Mouse (Mus musculus) c-Kit-negative CD71-positive TER-119-positive erythroid progenitor cells, embryonic 14.5 days (primary cell): ENCODE results near the gene G6pdx.

Experiments
- DNase-seq: peaks from one replicate; pipeline ENCODE4 v3.0.0-alpha.2; 2013; ENCODE audit warnings: low read depth, low spot score

Gene G6pdx

DNA sequence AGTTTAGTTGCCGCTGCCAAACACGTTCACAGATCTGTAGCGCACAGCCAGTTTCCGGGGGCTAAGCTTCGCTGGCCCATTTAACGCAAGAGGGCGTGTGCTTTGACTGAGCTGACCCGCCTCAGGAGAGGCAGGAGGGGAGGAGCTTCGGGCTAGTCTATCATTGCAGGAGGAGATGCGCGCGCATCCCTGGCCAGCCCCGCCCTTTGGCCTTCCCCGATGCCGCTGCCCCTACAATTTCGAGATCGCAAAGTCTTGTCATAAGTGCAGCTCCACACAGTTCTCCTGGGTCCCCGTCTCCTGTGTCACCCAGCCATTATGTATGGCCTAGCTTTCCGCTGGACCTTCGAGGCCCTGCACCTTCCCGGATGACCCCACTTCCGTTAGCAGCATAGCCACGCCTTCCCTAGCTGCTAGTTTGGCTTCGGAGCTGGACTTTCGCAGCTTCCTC, at the start of gene G6pdx:
TSS of gene G6pdx (minus strand) at position 369 of the 451 bp plus-strand sequence.
- DNase-seq, result peak; percentile 83

DNA sequence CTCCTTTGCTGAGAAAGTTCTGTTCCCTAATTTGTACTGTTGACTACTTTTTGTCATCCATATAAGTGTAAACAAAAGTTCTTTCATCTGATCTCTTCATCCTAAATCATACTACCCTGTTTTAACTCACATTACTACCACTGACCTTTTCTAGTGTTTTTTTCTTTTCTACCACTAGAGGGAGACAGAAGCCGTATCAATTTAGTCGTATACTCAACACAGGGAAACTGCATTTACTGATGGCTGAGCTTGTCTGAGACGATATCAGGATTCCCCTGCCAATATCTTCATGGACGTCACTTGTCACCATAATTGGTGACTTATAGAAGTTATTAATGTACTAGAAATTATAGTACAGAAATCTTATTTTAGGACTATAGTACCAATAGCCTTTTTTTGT, 23.8 kb upstream of the G6pdx start:
- DNase-seq, result peak; percentile 20

DNA sequence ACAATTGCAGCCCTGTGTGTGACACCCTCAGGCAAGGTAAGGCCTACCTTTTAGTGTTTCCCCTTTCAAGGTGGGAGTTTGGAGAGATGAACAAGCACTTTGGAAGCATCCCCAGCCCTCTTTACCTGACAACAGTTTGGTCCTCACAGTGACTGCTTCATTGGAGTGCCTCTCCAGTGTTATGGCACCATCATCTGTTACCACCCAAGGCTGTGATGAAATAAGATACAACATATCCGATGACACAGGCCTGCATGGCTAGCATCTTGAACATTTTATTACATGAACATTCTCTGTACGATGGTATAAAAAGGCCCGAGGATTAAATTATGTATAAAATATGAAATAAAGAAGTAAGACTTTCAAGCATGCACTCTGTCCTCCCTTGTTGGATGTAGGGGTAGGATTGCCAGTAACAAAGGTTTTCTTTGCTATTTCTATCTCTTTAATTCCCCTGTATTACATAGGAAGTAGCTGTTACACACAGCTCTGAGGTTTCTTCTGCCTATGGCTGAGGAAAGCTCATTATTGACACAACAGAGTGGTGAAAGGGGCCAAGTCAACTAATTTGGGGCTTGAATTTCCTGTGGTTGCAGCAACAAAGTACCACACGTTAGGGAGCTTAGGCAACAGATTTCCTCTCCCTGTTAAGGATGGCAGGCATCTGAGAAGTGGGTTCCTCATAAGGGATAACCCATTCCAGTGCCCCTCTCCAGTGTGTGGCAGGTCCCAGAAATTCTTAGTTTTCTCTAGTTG, 22.3 kb upstream of the G6pdx start:
- no peak for DNase-seq

DNA sequence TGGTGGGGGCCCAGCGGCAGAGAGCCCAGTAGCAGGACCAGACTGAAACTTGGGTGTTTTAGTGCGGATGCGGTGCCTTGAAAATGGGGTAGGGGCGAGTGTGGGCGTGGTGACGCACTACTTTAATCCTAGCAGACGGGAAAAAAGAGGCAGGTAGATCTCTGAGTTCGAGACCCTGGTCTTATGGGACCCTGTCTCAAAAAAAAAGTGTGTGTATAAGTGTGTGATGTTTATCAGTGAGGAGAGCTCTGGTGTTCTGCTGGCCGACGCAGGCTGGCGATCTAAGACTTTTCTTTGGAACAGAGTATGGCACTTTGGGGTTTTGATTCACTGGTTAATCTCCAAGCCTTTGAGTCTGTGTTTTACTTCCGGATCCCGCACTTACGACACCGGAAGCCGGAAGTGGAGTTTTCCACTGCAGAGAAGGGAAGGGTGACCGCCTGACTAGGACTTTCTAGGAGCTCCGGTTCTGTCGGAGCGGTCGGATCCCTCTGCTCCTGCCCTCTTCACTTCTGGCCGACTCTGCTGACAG, 362 bp upstream of the G6pdx start:
- peak; percentile 63 for DNase-seq

DNA sequence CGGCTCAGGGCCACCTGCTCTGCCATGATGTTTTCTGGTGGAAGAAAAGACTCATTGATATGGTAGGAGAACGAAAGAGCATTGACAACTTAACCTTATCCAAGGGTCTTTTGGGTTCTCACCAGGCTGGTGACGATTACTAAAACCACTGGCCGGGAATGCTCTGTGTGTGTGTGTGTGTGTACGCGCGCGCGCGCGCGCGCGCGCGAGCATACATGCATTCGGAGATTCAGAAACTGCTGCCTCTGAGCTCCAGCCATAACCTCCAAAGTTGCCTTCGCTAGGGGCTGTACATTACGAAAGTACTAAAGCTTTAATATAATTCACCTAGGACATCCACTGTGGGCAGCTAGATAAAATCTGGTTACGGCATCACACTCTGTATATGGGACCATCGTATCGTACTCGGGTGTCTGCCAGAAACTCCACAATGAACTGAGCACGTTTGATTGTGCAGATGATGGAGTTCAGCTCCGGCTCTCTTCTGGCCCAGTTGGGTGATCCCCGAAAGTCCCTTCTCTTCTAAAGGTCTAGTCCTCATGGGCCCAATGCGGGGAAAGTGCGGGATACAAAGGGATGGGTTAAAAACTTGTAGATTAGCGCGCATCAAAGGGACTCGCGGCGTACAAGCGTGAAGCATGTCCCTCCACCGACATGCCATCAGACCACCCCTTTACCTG, 708 bp downstream of the G6pdx start:
- DNase-seq, result no peak

DNA sequence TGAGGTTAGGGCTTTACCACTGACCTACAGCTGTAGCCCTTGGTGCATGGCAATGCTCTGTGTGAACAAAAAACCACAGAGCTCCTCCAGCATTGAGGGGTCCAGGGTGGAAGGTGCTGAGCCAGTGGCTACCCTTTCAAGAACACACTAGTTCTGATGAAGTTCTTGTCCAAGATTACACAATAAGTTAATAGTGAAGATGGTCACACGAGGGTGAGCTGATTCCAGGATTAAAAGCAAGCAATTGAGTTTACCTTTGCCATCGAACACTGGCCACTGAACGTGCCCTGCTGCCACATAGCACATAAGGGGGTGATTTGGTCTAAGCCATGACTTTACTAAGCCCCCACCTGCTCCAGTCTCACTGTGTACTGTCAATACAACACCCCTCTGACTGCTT, 1.9 kb downstream of the G6pdx start:
- no peak for DNase-seq

DNA sequence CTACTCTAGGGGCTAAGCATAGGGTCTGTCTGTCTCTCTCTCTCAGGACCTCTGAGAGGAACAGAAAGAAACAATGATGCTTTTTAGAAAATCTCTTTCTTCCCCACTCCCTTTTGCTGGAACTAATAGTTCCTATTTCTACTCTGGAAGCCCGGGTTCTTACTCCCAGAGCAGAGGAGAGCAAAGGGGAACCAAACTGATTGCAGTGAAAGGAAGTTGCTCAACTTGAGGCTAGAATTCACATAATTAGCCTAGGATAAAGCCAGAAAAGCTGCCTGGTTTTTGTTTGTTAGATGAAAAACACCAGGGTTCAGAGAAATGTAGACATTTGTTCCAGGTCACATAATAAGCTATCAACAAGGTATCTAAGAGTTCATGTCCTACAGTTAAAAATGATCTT, 2.7 kb downstream of the G6pdx start:
- DNase-seq, result no peak

DNA sequence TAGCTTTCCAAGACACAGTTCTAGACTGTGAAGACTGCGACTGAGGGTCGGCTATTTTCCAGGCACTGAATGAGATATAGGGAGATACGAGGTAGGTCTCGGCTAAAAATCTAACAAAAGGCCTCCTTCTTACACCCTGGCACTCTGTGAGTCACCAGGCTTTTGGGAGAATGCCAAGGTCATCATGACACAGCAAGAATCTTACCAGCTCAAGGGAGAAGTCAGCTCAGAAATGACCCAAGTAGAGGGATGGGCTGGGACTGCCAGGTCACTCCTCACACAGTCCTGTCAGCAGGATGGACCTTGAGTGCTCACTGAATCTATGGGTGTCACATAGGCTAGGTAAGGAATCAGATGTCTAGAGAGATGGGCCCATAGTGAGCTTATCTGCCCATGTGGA, 3.8 kb downstream of the G6pdx start:
- peak; percentile 85 for DNase-seq

DNA sequence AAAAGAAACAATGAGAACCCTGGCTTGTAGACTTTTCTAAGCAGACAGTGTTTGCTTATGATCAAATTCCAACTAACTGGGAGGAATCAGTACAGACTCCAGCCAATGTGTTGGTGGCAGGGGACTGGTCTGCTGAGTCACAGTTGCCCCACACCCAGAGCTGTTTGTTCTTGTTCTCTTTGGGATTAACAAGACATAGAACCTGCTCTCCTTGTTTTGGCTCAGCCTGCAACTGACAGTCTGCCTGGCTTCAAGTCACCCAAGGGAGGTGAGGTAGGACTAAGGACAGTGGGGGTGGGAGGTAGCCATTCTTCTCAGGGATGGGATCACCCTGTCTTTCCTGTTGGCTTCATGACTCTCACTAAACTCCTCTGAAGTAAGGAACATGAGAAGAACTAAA, 4.6 kb downstream of the G6pdx start:
- peak; percentile 39 for DNase-seq

DNA sequence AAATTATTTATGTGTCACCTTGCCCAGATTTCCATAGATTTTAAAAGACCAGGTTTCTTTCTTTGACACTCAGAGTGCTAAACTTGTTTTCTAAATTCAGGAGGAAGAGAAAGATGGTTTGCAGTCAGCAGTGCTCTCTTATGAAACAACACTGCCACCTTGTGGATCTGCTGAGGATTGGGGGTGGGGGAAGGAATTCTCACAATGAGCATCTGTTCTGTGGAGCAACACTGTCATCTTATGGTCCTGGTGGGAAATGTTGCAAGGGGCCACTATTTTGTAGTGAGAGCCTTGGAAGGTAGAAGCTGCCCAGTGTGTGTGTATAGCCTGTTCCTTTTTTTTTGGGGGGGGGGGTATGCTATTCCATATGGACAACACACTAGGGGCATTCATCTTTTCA, 15.6 kb downstream of the G6pdx start:
- peak; percentile 50 for DNase-seq

DNA sequence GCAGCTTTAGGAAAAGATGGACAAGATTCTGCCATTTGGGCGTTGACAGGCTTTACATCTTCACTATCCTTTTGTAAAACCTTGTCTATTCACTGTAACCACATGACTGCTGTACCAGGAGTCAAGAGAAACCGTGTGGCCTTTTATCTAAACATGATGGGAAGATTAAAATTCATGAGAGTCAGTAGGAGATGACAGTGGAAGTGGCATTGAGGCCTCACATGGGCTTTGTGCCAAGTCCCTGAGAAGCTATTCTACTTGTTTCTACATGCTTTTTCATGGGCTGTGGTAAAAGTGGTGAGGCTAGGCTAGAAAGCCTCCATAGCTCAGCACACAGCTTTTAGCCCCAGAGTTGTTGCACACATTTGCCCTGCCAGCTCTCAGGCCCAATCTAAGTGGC, 20.7 kb downstream of the G6pdx start:
- no peak for DNase-seq

DNA sequence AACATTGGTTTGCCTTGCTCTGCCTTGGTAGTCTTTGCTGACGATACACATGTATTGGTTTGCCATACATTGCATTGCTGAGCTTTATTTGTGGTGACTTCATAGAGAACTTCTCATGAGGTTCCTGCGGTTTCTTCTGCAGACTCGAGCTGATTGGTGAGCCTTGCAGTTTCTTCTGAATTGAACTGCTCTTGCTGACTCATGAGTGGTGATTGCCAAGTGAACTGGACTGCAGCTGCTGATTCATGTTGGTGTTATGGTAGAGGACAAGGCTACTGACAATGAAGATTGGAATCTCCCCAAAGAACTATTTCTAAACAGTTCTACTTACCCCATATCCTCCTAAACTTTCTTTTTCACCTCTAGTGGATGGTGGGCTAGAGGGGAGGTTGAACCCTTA, 28.9 kb downstream of the G6pdx start:
- no peak for DNase-seq

DNA sequence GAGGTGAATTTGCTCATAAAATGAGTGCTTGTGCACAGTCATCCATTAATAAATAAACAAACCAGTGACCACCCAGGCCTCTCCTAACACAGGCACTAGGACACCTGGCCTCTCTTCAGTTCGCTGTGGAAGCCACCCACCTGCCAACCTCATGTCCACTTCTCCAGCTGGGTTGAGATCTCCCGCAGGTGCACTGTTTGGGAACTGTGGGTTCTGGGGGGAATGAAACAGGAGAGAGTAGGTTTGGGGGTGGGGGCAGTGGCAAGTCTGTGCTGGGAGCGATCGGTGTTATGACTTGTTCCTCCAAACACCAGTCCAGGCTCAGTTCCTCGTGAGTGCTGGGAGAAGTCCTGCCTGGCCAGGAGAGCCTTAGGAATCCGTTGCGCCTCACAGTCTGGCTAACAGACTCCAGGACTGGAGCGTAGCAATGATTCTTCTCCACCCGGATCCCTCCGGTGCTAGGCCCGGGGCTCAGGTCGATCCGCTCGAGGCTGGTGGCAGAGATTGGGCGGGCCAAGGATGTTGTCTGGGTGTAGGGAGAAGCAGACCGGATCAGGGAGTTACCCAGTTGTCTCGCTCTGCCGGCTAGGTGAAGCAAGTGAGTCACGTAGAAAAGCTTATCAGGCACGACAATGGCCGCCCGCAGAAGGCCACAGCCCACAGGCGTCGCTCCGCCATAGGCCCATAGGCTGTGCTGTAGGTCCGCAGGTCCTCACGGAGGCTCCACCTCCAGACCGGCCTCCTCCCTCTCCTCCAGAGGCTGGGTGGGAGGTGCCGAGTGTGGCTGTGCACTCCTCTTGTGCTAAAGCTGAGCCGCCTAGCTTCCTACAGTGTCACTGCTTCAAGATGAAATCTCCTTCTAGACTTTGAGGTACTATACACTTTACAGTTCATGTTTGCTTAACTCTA, 36.2 kb downstream of the G6pdx start, which contains the start of the genes Fam3a and Ikbkg:
TSS of gene Fam3a (minus strand) at position 738 of the 909 bp plus-strand sequence.
TSS of gene Ikbkg (plus strand) at position 756 of the 909 bp plus-strand sequence.
- peak; percentile 70 for DNase-seq

DNA sequence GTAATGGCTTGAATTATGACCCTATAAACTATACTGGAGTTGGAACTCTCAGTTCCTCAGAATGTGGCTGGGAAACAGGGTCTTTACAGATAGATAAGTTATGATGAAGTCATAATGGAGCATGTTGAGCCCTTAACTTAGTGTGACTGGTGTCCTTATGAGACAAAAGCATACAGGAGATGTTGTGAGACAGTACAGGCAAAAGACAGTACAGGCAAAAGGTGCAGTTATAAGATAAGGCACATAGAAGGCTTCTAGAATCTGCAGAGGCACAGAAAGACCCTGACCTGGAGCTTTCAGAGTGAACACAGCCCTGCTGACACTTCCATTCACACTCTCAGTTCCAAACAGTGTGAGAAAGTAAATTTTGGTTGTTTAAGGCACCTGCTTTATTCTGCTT, 40.8 kb downstream of the G6pdx start:
- no peak for DNase-seq

DNA sequence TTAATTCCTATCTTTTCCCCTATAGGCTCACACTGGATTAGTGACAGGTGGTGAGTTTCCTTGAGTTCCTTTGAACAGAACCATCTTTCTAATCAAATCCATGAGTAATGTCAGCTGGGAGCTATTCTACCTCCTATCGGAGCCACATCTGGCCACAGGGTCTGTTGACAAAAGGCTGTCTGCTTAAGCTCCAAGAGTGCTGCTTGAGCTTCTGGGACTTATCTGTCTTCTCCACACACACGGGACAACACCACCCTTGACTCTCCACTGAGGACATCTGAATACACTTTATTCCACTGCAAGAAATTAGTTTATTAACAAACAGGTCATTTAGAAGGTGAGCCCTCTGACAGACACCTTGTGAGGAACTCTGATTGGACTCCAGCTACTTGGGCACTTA, 44.5 kb downstream of the G6pdx start:
- DNase-seq, result no peak

DNA sequence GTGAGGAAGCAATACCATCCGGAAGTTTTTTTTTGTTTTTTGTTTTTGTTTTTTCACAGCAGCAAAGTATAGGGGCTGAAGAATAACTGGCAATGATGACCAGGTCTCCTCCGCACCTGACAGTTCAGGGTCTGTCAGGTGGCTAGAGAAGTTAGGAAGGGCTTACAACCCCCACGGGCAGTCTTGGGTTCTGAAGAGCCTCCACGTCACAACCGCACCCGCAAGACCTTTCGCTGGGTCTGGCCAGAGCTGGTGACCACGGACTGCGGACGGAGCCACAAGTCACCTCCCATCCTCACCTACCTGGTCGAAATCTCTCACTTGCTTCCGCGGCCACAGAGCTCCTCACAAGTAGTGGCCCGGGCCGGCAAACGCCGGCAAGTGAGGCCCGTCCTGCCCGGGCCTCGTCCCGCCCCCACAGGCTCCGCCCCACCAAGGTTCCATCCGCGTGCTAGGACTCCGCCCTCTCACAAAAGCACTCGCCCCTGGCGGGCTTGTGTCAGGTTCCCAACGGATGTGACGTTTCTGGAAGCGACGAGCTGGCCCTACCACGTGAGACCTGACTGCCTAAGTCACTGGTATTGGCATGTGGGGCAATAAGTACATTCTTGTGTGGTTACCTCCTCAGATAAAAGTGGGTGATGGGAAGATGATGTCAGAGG, 56.0 kb downstream of the G6pdx start, which contains the start of the genes Ubl4a and Slc10a3:
TSS of gene Ubl4a (minus strand) at position 331 of the 662 bp plus-strand sequence.
TSS of gene Slc10a3 (minus strand) at position 462 of the 662 bp plus-strand sequence.
- DNase-seq, result peak; percentile 68

DNA sequence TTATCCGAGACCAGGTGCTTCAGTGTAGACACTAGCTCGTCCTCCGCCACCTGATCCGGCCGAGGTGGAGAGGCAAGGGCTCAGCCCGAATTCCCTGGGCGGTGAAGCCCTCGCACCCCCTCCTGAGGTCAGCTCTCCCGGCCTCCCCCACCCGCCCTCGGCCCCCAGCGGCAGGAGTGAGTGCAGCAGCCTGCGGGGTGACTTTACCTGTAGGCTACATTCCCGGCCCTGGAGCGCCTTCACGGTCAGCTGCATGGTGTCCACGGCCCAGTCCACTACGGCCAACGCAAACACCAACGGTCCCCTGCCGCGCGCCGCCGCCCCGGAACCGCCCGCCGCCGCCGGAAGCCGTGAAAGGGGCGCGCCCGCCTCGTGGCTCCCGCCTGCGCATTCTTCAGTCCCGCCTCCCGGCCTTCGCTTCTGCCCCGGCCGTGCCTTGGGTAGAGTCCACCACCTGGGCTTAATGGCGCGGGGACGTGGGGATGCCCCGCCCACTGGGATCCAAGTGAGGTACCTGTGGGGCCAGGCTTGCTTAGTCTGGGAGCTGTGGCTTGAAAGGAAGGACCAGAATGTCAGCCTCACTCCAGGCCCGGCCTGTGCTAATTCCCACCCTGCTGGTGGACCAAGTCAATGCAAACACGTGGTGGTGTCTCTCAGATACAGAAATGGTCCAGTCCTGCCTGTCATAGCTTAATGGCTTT, 60.6 kb downstream of the G6pdx start:
- no peak for DNase-seq

DNA sequence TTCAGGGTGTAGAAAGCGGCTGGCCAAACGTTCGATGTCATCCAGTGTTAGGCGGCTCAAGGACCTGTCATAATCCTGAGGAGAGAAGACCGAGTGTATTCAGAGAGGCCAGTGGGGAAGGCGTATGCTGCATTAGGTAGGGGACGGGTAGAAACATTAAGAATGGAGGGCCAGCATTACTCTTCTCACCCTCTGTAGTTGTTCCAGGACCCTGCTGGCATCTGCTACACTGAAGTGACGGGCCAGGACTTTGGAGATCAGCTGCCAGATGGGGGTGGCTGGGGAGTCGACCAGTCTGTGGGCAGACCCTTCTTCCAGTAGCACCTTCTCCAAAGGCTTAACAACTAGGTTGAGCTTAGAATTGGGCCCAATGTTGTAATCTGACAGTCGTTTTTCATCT, 61.5 kb downstream of the G6pdx start:
- DNase-seq, result no peak
